Mouse (Mus musculus) liver, postnatal 0 days (tissue): Measurements from ENCODE around the gene Tspan4. TPM values are rescaled to one million over a fixed set of nuclear protein-coding genes. Genes with fewer than 3 reads are reported as not detected.
A peak's percentile ranks its signal among the peaks of the same experiment; 100 is the strongest.

ENCODE experiments used
- ATAC-seq: fragments of 200-750 bp; cut with Nextera tagmentation; 2 replicates; pipeline ENCODE4 v1.8.0; 2017; ENCODE audit warnings: mild to moderate bottlenecking, moderate library complexity
- DNase-seq: peaks from one replicate; pipeline ENCODE4 v3.0.0-alpha.2; 2016
- H3K27ac ChIP-seq: fragments of 300-500 bp; sonication (generic); 2 replicates; pipeline ENCODE4 v1.5.1; 2014; ENCODE audit warnings: antibody characterized with exemption, moderate library complexity, mild to moderate bottlenecking, low read depth
- H3K27me3 ChIP-seq: fragments of 300-500 bp; sonication (generic); 2 replicates; pipeline ENCODE4 v1.6.1; 2014; ENCODE audit warnings: low read length, control low read depth, mixed read lengths; ENCODE audit not compliant: insufficient read depth
- H3K36me3 ChIP-seq: fragments of 300-500 bp; sonication (generic); replicated peaks from 2 replicates; pipeline ENCODE4 v1.6.1; 2014; ENCODE audit warnings: mild to moderate bottlenecking, control low read depth, low read length, moderate library complexity, mixed read lengths; ENCODE audit not compliant: insufficient read depth
- H3K4me1 ChIP-seq: fragments of 300-500 bp; sonication (generic); 2 replicates; pipeline ENCODE4 v1.6.1; 2014; ENCODE audit warnings: antibody characterized with exemption, mild to moderate bottlenecking, control low read depth; ENCODE audit not compliant: insufficient read depth
- H3K4me2 ChIP-seq: fragments of 300-500 bp; sonication (generic); 2 replicates; pipeline ENCODE4 v1.6.1; 2014; ENCODE audit warnings: low read depth, mild to moderate bottlenecking, low read length, moderate library complexity, mixed read lengths
- H3K4me3 ChIP-seq: fragments of 300-500 bp; sonication (generic); 2 replicates; pipeline ENCODE4 v1.5.1; 2014; ENCODE audit warnings: low read depth, low read length
- H3K9ac ChIP-seq: fragments of 300-500 bp; sonication (generic); replicated peaks from 2 replicates; pipeline ENCODE4 v1.6.1; 2014; ENCODE audit warnings: mild to moderate bottlenecking, moderate library complexity
- H3K9me3 ChIP-seq: fragments of 300-500 bp; sonication (generic); 2 replicates; pipeline ENCODE4 v1.6.1; 2016; ENCODE audit warnings: mild to moderate bottlenecking, control low read depth, low read length, mixed read lengths
- CTCF ChIP-seq: sonication (generic); IDR thresholded peaks from 2 replicates; pipeline ENCODE4 v1.5.1; 2016; ENCODE audit warnings: antibody characterized with exemption, low read depth
- EP300 ChIP-seq: IDR thresholded peaks from 2 replicates; pipeline ENCODE4 v1.6.1; 2016; ENCODE audit warnings: antibody characterized with exemption, low read depth, mild to moderate bottlenecking
- WGBS: fragments of 180-500 bp; shearing (Covaris S2); extraction: QIAGEN DNeasy Blood & Tissue Kit; methylation state at CpG from one replicate; pipeline ENCODE4 v1.1.7; 2014; ENCODE audit not compliant: insufficient replicate concordance; 5-methylcytosine and 5-hydroxymethylcytosine counted together
- polyA plus RNA-seq: library from polyadenylated mRNA; unstranded; fragments of >200 nt; fragmentation: Nextera tagmentation; extraction: Ambion mirVana; gene quantifications from 2 replicates; pipeline ENCODE4 v1.2.1, GENCODE M21; 2015

Tspan4 gene
- polyA plus RNA-seq, 1 experiment from 2014 or later = 72.2 TPM

GRCm38 (mm10) chr7:141540312-141541081, 65.5 kb downstream of the Tspan4 start:
- H3K4me2 ChIP-seq = peak overlapping the region; percentile 93
- TF ChIP-seq EP300 (peak; percentile 34; the same call in 1 of the 2 replicates), CTCF (no peak)
- WGBS = 28% methylated on average over 13 of the region's 13 CpGs
- ATAC-seq = peak; percentile 45
- H3K27me3 ChIP-seq = no peaks in the 10 kb centered on the region
- peak; percentile 56 for DNase-seq
- no peaks in the 10 kb centered on the region for H3K9me3 ChIP-seq
- peak overlapping the region; percentile 84 for H3K27ac ChIP-seq
- peaks cover 30% of the 10 kb centered on the region for H3K4me1 ChIP-seq
- H3K4me3 ChIP-seq = peak overlapping the region; percentile 74
- H3K9ac ChIP-seq = peak overlapping the region; percentile 81
- no peaks in the 10 kb centered on the region for H3K36me3 ChIP-seq

GRCm38 (mm10) chr7:141541681-141542080, 66.6 kb downstream of the Tspan4 start:
- no peak overlapping the region for H3K27ac ChIP-seq
- no peak overlapping the region for H3K9ac ChIP-seq
- H3K9me3 ChIP-seq = no peaks in the 10 kb centered on the region
- H3K27me3 ChIP-seq = no peaks in the 10 kb centered on the region
- TF ChIP-seq EP300 (no peak), CTCF (no peak)
- no peak for DNase-seq
- ATAC-seq = no peak
- WGBS = 87% methylated on average over 4 of the region's 4 CpGs
- H3K36me3 ChIP-seq = no peaks in the 10 kb centered on the region
- H3K4me1 ChIP-seq = peaks cover 30% of the 10 kb centered on the region
- no peak overlapping the region for H3K4me3 ChIP-seq
- no peak overlapping the region for H3K4me2 ChIP-seq

GRCm38 (mm10) chr7:141542588-141542987, 67.5 kb downstream of the Tspan4 start:
- Histone ChIP-seq H3K4me2 (no peak overlapping the region), H3K27me3 (no peaks in the 10 kb centered on the region), H3K4me1 (peaks cover 30% of the 10 kb centered on the region), H3K36me3 (no peaks in the 10 kb centered on the region), H3K9me3 (no peaks in the 10 kb centered on the region), H3K27ac (no peak overlapping the region), H3K9ac (no peak overlapping the region), H3K4me3 (no peak overlapping the region)
- no peak for TF ChIP-seq EP300
- TF ChIP-seq CTCF = no peak
- 70% methylated on average over 2 of the region's 2 CpGs for WGBS
- DNase-seq (no peak), ATAC-seq (no peak)

Other genes with a start within 250 kb of the Tspan4 start
- 10.8 and 14.3 TPM in 2 replicates for gene Phrf1, start 246.5 kb upstream of the Tspan4 start, polyA plus RNA-seq
- 22.9 and 25.4 TPM in 2 replicates for gene Irf7, start 208.8 kb upstream of the Tspan4 start, polyA plus RNA-seq
- gene Cdhr5, start 198.5 kb upstream of the Tspan4 start, polyA plus RNA-seq = 1.1 and 1.3 TPM in 2 replicates
- not detected in 2 replicates for gene Sct, start 196.1 kb upstream of the Tspan4 start, polyA plus RNA-seq
- gene Drd4, start 183.2 kb upstream of the Tspan4 start, polyA plus RNA-seq = not detected in 2 replicates
- 10.7 and 11.9 TPM in 2 replicates for gene Deaf1, start 147.6 kb upstream of the Tspan4 start, polyA plus RNA-seq
- 9.2 and 11.9 TPM in 2 replicates for gene Tmem80, start 147.5 kb upstream of the Tspan4 start, polyA plus RNA-seq
- 22.2 and 25.4 TPM in 2 replicates for gene Eps8l2, start 136.4 kb upstream of the Tspan4 start, polyA plus RNA-seq
- gene Taldo1, start 83.0 kb upstream of the Tspan4 start, polyA plus RNA-seq = 246 and 265 TPM in 2 replicates
- gene Gatd1, start 61.1 kb upstream of the Tspan4 start, polyA plus RNA-seq = 17.4 and 18.2 TPM in 2 replicates
- not detected in 2 replicates for gene Cend1, start 45.7 kb upstream of the Tspan4 start, polyA plus RNA-seq
- gene Slc25a22, start 37.3 kb upstream of the Tspan4 start, polyA plus RNA-seq = 38.4 and 41.6 TPM in 2 replicates
- gene Pidd1, start 31.2 kb upstream of the Tspan4 start, polyA plus RNA-seq = 3.6 and 4.3 TPM in 2 replicates
- gene Rplp2, start 27.9 kb upstream of the Tspan4 start, polyA plus RNA-seq = 861 and 865 TPM in 2 replicates
- gene Pnpla2, start 20.0 kb upstream of the Tspan4 start, polyA plus RNA-seq = 47.1 and 51.3 TPM in 2 replicates
- gene Cracr2b, start 14.1 kb upstream of the Tspan4 start, polyA plus RNA-seq = 6.3 and 7.3 TPM in 2 replicates
- 5.1 and 6.6 TPM in 2 replicates for gene Cd151, start 7.8 kb upstream of the Tspan4 start, polyA plus RNA-seq
- 41.8 and 45.1 TPM in 2 replicates for gene Polr2l, start 108 bp upstream of the Tspan4 start, polyA plus RNA-seq
- gene Chid1, start 64.6 kb downstream of the Tspan4 start, polyA plus RNA-seq = 12.6 and 14.7 TPM in 2 replicates
- gene Ap2a2, start 86.9 kb downstream of the Tspan4 start, polyA plus RNA-seq = 27.8 and 33.8 TPM in 2 replicates
- 0.71 and 0.81 TPM in 2 replicates for gene Muc6, start 180.1 kb downstream of the Tspan4 start, polyA plus RNA-seq
- 0.12 TPM in 1 of 2 replicates, not detected in the other for gene Muc2, start 215.1 kb downstream of the Tspan4 start, polyA plus RNA-seq